Mouse (Mus musculus) spleen, postnatal 10 days (tissue): ENCODE data around the gene Gtdc1.

ENCODE experiments used
- DNase-seq, 2 experiments: peaks; one replicate each; pipeline ENCODE4 v3.0.0; 2021 to 2022; ENCODE audit warnings: low spot score in 2 of 2

Gtdc1 gene

DNA sequence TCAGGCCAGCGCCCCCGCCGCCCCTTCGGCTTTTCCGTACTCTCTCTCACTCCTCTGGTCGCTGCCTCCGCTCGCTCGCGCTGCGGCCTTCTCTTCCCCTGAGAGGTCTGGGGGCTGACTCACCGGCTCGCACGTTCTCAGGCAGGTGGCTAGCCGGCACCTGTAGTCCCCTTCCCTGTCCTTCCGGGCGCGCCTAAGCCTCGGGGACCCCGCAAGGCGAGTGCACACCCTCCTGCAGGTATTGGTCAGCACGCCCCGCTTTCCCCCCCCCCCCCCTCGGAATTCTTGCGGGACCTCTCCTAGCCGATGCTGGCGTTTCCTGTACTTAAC is at the start of gene Gtdc1:
Gtdc1 (minus strand) TSS at position 176 of the 330 bp plus-strand sequence.
- no peak for DNase-seq

GRCm38 (mm10) chr2:44977051-44977450 is 49.6 kb upstream of the Gtdc1 start:
- no peak for DNase-seq

DNA sequence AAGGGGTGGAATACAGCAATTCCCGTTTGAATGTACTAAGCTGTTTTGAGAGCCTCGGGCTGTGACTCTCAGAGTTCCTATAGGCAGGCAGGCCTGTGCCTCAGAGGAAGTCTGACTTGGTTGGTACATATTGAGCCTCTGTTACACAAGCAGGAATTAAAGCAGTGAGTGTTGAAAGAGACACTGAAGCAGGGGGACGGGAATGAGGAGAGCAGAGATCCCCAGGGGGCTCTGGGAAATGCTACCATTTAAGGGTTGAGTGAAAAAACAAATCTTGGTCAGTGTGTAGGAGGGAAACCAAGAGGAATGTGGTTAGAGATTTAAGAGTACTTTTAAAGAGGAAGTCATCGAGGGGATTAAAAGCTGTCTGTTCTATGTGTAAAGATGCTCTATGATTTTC is 49.0 kb upstream of the Gtdc1 start:
- DNase-seq = no peak

DNA sequence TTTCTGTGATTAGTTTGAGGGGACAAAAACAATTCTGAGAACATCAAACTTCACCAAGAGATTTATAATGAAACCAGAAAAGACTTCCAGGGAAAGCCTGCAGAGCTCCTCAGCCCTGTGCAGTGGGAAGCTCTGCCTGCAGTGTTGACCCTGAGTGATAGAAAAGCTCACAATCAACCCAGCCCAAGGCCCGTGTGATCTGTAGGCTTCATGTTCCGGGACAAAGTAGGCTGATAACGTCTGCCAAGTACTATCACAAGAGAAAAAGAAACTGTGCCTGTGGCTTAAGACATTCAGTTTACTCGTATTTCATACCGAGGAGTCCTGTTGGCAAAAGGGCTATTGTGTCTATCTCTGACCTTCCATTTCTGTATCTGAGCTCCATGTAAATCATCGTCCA is 46.4 kb upstream of the Gtdc1 start:
- DNase-seq = no peak

- no peak for DNase-seq
These were observed 42.7 kb upstream of the Gtdc1 start for GRCm38 (mm10) chr2:44970087-44970646.

GRCm38 (mm10) chr2:44969640-44970039 is 42.2 kb upstream of the Gtdc1 start:
- DNase-seq = no peak

- DNase-seq = no peak
These were observed 41.8 kb upstream of the Gtdc1 start for GRCm38 (mm10) chr2:44969226-44969625.

- no peak for DNase-seq
These were observed 38.5 kb upstream of the Gtdc1 start for GRCm38 (mm10) chr2:44965834-44966555.

GRCm38 (mm10) chr2:44962620-44963019 is 35.2 kb upstream of the Gtdc1 start:
- no peak for DNase-seq

DNA sequence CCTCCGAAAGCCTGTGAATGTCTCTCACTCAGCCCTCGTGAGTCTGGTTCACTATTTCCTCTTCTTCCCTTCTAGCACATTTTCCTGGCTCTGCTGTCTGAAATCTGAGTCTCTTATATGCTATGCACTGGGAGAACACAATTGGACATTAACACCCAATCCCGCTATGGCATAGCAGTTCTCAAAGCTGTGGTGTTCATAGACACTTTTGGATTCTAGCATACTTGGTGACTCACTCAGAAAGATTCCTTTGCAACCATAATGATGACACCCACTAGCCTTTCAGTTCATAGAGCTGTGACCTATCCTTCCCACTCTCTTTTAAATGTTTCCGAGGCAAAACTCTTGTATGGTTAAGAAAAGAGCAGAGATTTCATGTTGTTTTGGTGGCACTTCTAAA is 33.7 kb upstream of the Gtdc1 start:
- DNase-seq = no peak

- no peak for DNase-seq
These were observed 33.1 kb upstream of the Gtdc1 start for GRCm38 (mm10) chr2:44960561-44960960.

DNA sequence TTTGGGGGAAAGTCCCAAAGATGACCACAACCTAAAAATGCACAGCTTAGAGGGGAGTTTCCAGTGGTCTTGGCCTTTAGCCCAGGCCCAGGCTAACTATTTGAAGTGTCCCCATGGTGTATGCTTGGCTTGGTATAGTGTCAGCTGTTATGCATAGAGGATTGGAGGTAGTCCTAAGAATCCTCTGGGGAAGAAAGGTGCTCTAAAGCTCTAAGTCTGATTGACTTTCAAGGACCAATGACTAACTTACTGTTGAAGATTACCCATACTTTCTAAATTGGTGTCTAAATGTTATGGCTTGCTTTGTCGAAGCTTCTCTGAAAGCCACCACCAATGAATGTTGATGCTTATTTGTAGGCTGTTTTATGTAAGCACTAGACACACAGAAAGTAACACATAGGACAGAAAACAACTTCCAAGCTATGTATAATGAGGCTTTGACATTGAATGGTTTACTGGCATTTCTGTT is 29.9 kb upstream of the Gtdc1 start:
- DNase-seq = no peak

DNA sequence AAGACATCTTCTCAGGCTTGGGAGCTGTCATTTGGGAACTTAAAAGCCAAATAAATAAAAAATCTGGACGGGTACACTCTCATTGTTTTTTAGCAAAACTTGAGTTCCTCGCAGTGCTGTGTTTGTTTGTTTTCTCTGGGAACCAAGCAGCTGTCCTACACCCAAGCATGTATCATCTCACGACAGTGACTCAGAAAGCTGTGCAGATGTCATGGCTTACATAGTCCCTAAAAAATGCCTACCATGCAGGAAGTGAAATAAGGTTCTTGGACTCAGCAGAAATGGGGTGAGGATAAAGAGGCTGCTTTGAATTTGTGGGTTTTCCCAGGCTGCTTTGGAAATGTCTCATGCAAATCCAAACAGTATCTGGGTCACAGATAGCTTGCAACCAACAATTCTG is 28.8 kb upstream of the Gtdc1 start:
- DNase-seq = no peak

DNA sequence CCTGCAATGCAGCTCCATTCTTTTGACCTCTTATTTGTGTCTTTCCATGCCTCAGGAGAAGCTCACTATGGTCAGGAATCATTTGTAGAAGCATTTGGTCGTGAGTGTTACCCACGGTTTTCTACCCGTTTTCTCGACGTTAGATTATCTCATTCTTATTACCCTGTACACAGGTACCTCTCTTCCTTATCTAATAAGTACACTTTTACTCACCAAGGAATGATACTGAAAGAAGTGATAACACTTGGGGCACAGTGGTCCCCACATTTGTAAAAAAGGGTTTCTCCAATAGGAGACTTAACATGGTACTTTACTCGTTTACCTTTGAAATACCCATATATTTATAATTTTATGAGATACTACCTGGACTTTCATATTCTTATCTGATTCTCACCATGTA is 28.0 kb upstream of the Gtdc1 start:
- no peak for DNase-seq

- no peak for DNase-seq
These were observed 26.7 kb upstream of the Gtdc1 start for GRCm38 (mm10) chr2:44954180-44954579.

DNA sequence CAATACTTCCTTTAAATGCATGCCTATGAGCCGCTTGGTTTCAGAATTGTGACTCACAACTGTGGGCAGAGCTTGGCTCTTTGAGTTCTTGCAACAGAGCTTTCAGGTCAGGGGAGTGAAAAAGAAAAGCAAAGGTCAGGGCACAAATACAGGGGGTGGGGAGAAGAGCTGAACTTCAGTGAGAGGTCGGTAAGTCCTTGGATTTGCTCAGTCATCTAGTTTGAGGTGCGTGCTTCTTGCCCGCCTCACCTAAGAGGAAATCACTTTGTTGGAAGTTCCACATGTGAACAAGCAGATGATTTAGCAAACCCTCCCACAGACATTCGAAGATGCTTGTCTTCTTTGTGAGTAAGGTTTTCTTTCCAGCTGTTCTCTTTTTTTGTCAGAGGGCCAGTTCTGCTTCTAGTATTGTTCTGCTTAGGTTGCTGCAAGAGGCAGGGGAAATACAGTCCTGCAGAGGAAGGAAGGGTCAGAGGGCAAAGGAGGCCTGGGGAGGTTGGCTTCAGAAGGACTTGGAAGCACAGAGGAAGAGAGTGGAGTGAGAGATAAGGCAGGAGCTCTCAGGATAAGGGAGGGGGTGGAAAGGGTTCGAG is 25.5 kb upstream of the Gtdc1 start:
- DNase-seq = no peak

DNA sequence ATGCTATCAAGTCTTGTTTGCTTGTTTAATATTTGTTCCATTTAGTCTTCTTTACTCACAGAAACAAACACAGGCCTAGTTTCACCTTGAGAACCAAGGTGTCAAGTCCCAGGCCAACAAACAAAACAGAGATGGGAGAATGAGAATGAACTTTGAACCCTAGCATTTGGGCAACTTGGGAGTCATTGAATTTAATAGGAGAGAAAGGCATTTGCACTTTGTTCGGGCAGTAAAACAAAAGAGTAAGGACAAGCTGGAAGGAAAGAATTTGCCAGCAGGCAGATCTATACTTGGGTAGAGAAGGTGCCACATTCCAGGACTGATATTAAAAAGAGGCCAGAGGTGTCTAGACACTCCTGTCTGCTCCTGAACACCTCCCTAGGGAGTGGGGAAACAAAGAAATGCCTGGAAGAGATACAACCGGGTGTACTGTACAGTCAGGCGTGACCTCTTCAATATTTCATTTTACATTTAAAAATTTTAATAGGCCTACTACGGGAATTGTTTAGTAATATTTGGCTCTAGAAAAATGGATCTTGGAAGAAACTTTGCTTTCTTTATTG is 24.3 kb upstream of the Gtdc1 start:
- no peak for DNase-seq

- DNase-seq = no peak
These were observed 17.2 kb upstream of the Gtdc1 start for GRCm38 (mm10) chr2:44944689-44945088.

- DNase-seq = no peak
These were observed 3.5 kb upstream of the Gtdc1 start for GRCm38 (mm10) chr2:44930951-44931350.

DNA sequence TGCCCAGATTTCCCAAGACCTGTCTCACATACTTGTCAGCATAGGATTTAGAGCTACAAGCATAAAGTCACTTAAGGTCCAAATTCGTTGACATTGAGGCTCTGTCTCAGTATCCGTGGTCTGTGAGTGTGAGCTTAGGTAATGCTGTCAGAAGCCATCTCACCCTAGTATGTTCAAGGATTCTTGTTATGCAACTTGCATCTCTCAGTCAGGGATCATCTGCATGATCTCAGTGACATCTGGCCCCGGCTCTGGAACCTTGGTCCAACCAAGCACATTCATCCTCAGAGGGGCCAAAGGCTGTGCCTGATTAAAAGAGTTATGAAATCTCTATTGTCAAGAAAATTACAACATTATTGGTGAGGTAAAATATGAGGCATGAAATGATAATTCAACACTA is 1.2 kb upstream of the Gtdc1 start:
- DNase-seq = no peak

GRCm38 (mm10) chr2:44926683-44927481 is 575 bp downstream of the Gtdc1 start:
- DNase-seq = peak; percentile 80 to 88

- DNase-seq = no peak
These were observed 1.2 kb downstream of the Gtdc1 start for GRCm38 (mm10) chr2:44926167-44926682.
